Mouse (Mus musculus) ovary, postnatal 10 days (tissue): ENCODE results near the gene Ssr1.

Source experiments
- DNase-seq: peaks from one replicate; pipeline ENCODE4 v3.0.0; 2022; ENCODE audit warnings: low spot score

Ssr1 gene

DNA sequence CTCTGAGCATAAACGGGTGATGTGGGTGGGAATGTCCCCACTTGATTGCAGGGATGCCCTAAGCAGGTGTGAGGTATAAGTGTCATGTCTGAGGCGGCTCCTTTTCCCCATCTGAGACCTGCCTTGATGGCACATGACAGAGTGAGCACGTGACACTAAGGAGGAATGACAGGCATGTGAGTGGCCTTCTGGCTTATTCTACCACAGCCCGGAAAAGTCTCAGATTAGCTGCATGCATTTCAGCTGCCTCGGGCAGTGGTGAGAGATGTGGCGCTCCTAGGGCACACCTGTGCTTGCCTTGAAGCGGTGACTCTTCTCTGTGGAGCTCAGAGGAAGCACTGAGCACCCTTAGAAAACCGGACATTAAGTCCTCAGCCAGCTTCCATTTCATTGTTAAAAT lies 48.6 kb downstream of the Ssr1 start:
- no peak for DNase-seq

DNA sequence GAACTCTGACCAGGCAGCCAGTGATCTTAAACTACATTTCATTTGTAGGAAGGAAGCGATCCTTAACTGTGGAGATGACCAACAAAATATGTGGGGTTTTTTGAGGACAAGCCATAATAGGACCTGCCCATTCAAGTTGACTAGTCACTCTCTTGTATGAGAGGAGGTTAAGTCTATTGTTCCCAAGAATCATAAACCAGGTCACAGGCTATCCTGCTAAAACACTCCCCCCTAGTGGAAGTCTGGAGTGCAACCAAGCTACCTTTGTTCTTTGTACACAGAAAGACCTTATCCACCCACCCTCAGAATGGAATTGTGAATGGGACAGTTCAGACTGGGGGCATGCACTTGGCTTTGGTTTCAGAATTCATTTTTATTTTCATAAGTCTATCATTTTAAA lies 49.7 kb downstream of the Ssr1 start:
- DNase-seq, result no peak

DNA sequence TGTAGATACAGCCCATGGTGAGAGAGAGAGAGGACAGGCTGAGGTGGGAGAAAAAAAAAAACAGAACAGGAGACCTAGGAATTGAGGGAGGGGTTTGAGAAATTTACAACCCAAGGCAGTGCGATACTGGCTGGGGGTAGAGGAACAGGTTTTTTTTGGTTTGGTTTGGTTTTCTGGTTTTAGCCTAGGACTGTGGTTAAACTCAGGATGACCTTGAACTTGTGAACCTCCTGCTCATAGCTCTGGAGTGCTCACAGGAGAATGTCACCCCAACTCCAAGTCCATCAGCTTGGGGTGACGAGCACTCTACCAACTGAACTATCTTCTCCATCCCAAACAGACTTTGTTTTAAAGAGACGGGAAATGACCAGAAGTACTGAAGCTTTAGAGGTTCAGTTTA lies 50.6 kb downstream of the Ssr1 start:
- no peak for DNase-seq

DNA sequence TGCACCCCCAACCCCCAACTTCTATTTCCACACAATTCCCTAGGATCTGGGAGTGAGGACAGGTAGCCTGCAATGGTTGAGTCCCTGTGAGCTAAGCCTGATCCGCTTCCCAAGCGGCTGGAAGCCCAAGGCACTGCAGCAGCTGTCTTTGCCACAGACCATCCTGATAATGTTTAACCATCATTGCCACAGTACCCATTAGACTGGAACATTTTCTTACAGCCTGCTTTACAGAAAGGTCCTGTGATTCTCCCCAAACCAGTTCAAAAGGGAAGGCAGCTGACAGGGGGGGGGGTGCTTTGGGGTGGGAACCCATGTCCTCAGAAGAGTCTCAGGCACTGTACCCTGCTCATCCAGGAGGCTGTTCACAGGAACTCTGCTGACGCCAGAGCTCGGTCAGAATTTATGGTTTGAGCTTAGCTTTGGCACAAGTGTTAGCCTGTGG lies 51.1 kb downstream of the Ssr1 start:
- DNase-seq, result no peak

DNA sequence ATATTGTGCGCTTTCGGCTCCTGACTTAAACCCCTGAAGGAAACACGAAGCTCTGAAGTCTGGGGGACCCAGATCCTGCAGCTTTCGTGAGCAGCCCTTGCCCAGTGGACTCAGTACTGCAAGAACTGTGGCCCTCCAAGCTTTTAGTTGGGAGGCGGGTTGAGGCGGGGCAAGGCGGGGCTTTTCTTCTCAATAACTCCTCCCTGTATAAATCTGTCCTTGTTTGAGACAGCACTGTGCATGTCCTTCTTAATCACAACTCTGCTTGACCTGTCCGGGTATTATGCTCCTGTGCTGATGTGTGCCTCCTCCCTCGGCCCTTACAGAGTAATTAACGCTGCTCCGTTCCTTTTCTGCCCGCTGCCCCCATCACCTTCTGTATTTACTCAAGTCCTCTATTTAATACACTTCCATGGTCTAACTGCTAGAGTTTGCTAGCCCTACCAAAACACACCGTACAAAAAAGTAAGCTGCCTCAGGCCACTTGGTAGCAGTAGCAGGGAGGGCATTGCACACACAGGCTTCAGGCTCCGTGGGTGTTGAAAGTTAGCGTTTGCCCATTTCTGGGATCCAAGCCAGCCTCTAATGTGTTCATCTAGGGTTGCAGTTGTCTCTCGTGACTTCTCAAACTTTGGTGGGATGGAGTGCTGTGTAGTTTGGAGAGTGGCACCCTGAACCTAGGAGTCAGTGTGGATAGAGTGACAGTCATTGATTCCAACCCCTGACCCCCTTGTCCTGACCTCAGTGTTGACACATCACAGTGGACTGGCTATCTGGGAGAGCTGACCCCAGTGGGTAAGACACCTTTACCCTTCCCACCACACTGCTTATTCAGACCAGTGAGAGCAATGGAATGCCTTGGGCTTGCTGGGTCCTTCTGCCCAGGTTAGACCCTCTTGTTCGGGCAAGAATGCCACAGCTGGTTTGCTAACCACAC lies 51.8 kb downstream of the Ssr1 start:
- DNase-seq, result no peak

DNA sequence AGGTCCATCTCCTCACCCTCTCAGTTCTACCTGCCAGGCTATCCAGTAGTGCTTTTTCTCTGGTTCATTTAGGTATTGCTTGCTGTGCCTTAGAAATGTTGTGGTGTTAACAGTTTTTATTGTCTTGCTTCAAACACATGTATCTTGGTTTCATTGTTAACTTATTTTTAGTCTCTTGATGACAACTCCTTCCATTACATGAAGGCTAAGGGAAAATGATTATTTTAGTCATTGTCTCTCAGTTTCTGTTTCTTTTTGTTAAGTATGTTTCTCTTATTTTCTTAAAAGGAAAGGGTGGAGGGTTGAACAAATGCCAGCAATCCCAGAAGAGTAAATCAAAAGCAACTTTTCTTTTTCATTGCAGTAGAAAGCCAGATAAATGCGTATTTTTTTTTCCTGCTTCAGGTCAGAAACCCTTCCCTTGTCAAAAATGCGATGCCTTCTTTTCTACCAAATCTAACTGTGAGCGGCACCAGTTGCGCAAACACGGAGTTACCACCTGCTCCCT lies 52.8 kb downstream of the Ssr1 start:
- no peak for DNase-seq

DNA sequence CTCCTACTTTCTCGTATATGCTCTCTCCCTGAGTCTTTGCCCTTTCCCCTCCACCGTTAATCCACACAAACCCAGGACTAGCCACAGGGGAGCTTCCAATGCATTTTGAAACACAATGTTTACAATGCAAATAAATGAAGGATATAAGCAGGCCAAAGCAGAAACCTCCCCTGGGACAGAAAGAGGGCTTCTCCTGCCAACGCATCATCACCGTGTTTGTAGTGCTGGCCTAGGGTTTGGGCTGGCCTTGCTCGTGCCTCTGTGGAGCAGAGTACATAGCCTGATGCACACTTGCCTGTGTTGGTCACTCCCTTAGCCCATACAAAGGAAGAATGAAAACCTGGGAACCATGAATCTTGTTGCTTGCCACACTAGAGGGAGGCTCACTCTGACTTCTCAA lies 53.4 kb downstream of the Ssr1 start:
- DNase-seq, result no peak

DNA sequence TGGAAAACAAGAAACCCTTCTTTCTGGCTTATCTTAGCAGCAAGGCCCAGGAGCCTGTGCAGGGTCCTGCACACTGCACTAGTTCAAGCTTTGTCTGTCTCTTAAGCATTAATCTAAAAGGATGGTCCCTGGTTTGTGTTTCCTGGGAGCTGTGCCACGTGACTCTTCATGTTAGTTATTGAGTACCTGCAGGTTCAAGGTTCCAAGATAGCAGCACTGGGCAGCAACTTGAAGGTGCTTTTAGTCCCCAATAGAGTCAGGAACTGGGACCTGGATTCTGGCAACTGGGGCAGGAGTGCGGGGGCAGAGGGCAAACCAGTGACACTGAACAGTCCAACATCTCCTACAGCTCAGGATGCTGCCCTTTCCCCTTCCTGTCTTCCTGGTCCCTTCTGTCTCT lies 53.9 kb downstream of the Ssr1 start:
- DNase-seq, result no peak

DNA sequence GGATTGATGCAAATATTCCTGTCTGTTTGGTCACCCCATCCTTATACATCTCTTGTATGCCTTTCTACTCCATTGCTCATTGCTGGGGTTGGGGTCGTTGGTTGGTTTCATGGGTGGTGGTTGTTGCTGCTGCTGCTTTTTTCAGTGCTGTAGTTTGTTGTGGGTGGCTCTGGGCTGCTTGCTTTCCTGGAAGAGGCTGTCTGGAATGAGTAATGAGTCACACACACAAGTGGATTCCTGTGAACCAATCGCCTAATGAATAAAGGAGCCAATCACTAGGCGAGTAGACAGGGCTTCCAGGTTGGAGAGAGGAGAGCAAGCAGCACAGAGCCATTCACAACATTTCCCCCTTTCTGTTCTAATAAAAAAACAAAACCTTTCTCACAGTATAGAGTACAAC lies 57.7 kb downstream of the Ssr1 start:
- DNase-seq, result no peak

DNA sequence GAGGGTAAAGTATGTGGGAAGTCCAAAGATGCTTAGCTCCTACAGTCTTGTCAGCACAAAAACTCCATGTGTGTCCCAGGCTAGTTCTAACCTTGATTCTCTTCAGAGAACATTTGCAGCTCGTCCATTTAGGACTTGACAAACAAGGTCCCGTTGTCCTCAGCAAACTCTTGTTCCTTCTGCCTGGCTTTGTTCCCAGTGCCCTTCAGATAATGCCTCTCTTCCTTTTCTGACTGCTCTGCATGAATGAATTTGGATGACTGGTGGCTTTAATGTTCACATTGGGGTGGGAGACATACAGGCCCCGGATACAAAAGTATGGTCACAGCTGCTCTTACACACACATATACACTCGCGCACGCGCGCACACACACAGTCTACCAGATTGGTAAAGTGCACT lies 59.1 kb downstream of the Ssr1 start:
- DNase-seq, result no peak

DNA sequence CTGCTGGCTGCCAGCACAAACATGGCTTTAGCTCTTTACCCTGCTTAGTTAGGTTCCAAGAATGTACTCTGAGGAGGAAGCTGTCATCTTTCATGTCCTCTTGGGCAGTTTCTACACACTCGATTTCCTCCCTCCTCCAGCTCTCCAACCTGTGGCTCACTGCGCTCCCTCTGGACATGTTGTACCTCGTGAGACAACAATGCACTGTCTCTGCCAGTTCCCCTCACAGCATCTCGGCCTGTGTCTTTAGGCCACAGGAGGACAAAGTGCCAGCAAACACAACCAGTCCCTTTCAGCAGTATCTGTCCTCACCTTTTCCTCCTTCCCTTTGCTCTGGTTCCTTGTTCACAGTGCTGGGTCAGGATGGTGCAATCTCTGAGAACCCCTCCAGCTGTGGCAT lies 59.9 kb downstream of the Ssr1 start:
- no peak for DNase-seq

DNA sequence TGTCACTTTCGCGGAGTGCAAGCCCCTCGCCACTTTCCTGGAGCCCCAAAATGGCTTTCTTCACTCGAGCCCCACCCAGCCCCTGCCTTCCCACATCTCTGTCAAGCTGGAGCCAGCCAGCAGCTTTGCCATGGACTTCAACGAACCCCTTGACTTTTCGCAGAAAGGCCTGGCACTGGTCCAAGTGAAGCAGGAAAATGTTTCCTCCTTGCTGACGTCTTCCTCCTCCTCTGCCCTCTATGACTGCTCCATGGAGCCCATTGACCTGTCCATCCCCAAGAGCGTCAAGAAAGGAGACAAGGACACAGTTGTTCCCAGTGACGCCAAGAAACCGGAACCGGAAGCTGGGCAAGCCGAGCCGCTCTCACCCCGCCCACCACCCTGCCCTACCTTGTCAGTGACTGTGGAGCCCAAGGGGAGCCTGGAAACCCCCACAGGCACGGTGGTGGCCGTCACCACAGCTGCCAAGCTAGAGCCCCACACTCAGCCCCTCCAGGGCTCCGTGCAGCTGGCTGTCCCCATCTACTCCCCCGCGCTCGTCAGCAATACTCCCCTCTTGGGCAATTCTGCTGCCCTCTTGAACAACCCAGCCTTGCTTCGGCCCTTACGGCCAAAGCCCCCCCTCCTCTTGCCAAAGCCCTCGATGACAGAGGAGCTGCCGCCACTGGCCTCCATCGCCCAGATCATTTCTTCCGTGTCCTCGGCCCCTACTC lies 62.7 kb downstream of the Ssr1 start:
- no peak for DNase-seq

DNA sequence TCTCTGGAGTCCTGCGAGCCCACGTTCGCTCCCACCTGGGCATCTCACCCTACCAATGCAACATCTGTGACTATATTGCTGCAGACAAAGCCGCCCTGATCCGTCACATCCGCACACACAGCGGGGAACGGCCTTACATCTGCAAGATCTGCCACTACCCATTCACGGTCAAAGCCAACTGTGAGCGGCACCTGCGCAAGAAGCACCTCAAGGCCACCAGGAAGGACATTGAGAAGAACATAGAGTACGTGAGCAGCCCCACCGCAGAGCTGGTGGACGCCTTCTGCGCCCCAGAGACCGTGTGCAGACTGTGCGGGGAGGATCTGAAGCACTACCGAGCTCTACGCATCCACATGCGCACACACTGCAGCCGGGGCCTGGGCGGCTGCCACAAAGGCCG lies 63.4 kb downstream of the Ssr1 start:
- no peak for DNase-seq

DNA sequence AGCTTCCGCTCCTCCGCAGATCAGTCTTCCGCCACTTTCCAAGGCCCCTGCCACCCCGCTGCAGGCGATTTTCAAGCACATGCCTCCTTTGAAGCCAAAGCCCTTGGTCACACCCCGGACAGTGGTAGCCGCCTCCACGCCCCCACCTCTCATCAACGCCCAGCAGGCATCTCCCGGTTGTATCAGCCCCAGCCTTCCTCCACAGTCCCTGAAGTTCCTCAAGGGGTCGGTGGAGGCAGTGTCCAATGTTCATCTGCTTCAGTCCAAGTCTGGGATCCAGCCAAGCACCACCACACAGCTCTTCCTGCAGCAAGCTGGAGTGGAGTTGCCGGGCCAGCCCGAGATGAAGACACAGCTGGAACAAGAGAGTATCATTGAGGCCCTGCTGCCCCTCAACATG lies 63.9 kb downstream of the Ssr1 start:
- DNase-seq, result no peak

DNA sequence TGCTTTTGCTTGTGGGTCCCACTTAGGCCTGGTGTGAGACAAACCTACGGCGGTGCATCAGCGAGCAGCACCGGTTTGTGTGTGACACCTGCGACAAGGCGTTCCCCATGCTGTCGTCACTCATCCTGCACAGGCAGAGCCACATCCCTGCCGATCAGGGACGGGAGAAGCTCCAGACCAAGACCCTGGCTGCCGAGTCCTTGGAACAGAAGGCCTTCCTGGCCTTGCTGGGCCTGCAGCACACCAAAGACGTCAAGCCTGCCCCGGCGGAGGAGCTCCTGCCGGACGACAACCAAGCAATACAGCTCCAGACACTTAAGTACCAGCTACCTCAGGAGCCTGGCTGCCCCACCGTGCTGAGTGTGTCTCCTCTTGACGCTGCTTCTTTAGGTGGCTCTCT lies 64.5 kb downstream of the Ssr1 start:
- no peak for DNase-seq

DNA sequence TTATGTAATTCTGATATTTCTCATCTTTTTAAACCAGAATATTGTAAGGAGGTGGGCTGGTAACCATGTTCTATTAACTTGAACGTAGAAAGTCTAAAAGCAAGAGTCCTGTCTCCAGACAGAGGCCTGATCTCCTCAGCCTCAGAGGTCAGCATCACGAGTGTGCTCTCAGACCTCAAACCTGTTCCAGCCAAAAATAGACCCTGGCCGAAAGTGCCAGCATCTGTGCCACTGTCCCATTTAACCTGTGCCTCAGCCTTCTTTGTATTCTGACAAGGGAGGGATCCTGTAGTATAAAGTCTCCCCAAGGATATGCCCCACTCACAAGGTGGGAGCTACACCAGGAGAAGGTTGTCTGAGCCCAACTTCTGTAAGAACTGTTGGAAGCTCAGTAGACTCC lies 67.6 kb downstream of the Ssr1 start:
- no peak for DNase-seq

DNA sequence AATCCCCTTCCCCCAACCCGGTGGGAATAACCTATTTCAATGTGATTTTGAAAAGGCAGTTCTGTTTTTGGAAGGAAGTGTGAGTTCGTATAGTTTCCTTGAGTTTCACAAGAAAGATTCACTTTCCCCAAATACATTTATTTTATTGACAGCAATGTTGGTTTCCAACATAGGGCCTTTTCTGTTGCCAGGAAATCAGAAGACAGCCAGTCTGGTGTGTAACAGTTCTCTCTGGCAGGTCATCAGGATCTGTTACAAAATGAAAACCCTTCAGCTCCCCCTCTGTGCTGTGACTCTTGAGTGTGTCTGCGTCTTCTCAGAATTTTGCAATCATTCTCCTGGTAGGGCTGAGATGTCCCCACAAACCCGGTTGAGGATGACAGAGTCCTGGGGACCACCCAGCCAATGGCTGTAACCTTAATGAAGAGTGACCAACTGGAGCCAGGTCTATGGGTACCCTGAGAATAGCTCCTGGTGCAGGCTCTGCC lies 69.5 kb downstream of the Ssr1 start:
- DNase-seq, result no peak

DNA sequence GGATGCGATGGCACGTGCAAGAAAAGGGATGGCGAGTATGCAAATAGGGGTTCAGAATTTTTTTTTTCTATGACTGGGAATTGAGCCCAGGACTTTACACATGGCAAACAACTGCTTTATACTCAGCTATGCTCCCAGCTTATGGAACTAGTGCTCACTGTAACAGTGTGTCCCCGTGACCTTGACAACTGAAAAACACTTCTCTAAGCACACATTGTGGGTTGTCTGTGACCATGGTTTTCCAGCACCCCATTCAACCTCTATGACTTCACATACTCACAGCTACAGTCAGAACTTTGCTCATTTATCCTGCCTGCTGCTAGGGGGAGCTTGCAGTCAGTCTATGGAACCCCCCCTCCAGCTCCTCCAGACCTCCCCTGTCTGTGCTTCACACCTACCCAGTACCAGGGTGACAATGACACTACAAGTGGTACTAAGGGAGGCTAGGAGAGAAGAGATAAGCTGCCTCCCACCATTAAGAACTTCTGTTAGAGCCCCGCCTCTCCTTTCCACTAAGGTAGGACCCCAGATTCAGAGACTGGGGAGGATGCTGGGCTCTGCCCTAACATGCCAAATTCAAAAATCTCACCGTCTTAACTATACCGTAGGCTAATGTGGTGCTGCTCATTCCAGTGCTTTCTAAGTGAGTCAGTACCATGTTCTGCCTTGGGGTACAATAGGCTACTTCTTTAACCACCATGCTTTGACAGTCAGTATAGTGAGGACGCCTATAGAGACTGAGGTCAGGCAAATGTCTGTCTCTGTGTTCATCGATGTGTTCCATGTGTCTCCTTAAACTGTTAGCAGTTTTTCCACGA lies 70.2 kb downstream of the Ssr1 start:
- no peak for DNase-seq

DNA sequence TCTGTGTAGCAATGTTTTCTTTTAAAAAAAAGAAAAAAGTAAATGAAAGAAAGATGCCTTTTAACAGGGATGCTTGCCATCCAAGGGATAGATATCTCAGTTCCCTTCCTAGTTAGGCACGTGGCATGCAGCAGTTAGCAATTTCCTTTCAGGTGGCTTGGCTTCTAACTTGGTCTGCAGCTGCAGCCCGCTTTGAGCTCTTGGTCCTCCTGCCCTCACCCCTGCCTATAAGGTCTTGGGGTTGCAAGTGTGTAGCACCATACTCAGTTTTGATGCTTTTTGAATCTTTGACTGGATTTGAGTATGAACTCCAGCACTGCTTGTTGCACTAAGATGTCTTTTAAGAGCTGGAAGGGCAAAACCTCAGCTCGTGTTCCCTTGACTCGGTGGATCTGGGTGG lies 70.9 kb downstream of the Ssr1 start:
- no peak for DNase-seq

DNA sequence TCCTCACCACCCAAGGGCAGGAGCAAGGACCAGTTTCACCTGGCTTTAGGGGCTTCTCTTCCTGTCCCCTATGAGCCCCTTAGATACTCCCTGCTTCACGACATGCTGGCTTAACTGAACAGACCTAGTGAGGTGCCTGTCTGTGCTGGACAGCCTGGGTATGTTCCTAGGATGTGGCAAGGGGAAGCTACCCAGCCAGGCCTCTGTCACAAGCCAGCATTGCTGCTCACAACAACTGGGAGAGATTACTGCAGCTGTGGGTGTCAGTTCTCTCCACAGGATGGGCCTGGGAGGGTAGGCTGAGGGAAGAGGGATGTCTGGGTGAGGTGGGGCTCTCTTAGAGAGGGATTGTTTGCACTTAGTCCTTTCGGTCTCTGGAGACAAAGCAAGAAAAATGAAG lies 73.3 kb downstream of the Ssr1 start:
- no peak for DNase-seq

DNA sequence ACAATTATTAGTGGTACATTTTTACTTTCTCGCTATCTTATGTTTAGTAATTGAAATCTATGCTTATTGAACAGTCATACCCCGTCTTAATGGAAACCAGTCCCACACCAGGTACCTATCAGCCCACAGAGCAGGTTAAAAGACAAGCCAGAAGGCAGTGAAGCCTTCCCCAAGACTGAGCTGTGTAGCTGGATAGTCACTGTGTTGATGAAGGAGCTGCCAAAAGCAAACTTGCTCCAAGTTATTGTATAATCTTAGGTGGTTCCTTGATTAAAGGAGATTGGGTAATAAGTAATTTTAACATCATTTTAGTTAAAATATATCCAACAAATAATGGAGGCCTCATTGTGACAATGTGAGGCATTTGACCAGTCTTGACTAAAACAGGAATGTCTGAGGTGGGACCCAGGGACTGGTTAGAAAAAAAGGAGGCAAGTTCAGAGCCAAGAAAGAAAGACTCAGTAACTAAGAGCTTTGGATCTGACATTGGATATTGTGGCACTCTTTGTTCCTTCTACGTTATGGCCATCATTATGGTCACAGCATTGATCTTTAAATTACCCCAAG lies 74.2 kb downstream of the Ssr1 start:
- no peak for DNase-seq
